13 mouse cellular contexts compared by ENCODE assay signal in genomic region chr15:100678581-100678980, GRCm38 (mm10). TPM values are rescaled to one million over a fixed set of nuclear protein-coding genes. Genes with fewer than 3 reads are reported as not detected.
DNase-seq lines count a peak whose midpoint lies in the region; ATAC-seq lines count a peak whose summit lies in the region.
"Had no signal": no experiment of that assay in that cellular context is flagged by ENCODE, and none has a peak within 500 bp of the region (broad histone marks: within the 10 kb centered on the region; RNA-seq: fewer than 3 reads in every experiment).

No protein-coding gene starts in this region.

- peaks cover 18% of the 10 kb centered on the region for H3K4me1 ChIP-seq in intestine, embryonic 15.5 days (replicated peaks)
- peaks cover 58% of the 10 kb centered on the region for H3K4me1 ChIP-seq in liver, embryonic 15.5 days (replicated peaks)
- H3K4me1 ChIP-seq in embryonic facial prominence, embryonic 10.5 days: peaks cover 28% of the 10 kb centered on the region
- H3K4me1 ChIP-seq: neural tube, embryonic 12.5 days had no signal

- peak overlapping the region; percentile 29 for H3K4me2 ChIP-seq in intestine, embryonic 15.5 days (replicated peaks)
- H3K4me2 ChIP-seq in liver, embryonic 15.5 days: no peak overlapping the region
- H3K4me2 ChIP-seq: midbrain, embryonic 13.5 days; neural tube, embryonic 12.5 days had no signal

- DNase-seq in kidney, adult 9 months: peak; percentile 91
- DNase-seq in adrenal gland, adult 18-20 months (ENCODE audit: low spot score in 2 of 2): no peak
- DNase-seq in embryonic facial prominence, embryonic 10.5 days (ENCODE audit: low spot score): no peak
- DNase-seq in urinary bladder, adult 2 months (ENCODE audit: low spot score): no peak
- DNase-seq: adrenal gland, adult 8-10 months; cerebellum, adult 11 months; spleen, adult 18-20 months had no signal

- H3K9ac ChIP-seq in intestine, embryonic 15.5 days: no peak overlapping the region
- H3K9ac ChIP-seq in liver, embryonic 15.5 days: no peak overlapping the region
- H3K9ac ChIP-seq: liver, embryonic 14.5 days; midbrain, embryonic 13.5 days; neural tube, embryonic 12.5 days had no signal

- no peaks in the 10 kb centered on the region for H3K27me3 ChIP-seq in intestine, embryonic 15.5 days (replicated peaks)
- H3K27me3 ChIP-seq in liver, embryonic 15.5 days: no peaks in the 10 kb centered on the region
- no peaks in the 10 kb centered on the region for H3K27me3 ChIP-seq in embryonic facial prominence, embryonic 10.5 days (replicated peaks; ENCODE audit: low read depth, poor library complexity, severe bottlenecking)
- H3K27me3 ChIP-seq: midbrain, embryonic 13.5 days; neural tube, embryonic 12.5 days had no signal

- no peak overlapping the region for H3K4me3 ChIP-seq in intestine, embryonic 15.5 days (replicated peaks)
- H3K4me3 ChIP-seq in liver, embryonic 15.5 days (replicated peaks): no peak overlapping the region
- H3K4me3 ChIP-seq in embryonic facial prominence, embryonic 10.5 days: no peak overlapping the region
- H3K4me3 ChIP-seq: midbrain, embryonic 13.5 days; neural tube, embryonic 12.5 days had no signal

- peak; percentile 24 for ATAC-seq in intestine, embryonic 15.5 days
- no peak for ATAC-seq in liver, embryonic 15.5 days (ENCODE audit: insufficient read depth)
- ATAC-seq in megakaryocyte progenitor cell, adult 5-6 weeks (replicated peaks; ENCODE audit: poor library complexity): peak; percentile 32
- ATAC-seq: midbrain, embryonic 13.5 days had no signal

- H3K9me3 ChIP-seq in intestine, embryonic 15.5 days: no peaks in the 10 kb centered on the region
- H3K9me3 ChIP-seq in liver, embryonic 15.5 days (replicated peaks): no peaks in the 10 kb centered on the region
- H3K9me3 ChIP-seq in embryonic facial prominence, embryonic 10.5 days: no peaks in the 10 kb centered on the region
- H3K9me3 ChIP-seq: midbrain, embryonic 13.5 days; neural tube, embryonic 12.5 days had no signal

- WGBS in intestine, embryonic 15.5 days: 55% methylated on average over 12 of the region's 12 CpGs
- WGBS in liver, embryonic 15.5 days (ENCODE audit: insufficient replicate concordance): 71% methylated on average over 12 of the region's 12 CpGs
- 68% methylated on average over 12 of the region's 12 CpGs for WGBS in embryonic facial prominence, embryonic 10.5 days

- no peaks in the 10 kb centered on the region for H3K36me3 ChIP-seq in intestine, embryonic 15.5 days
- no peaks in the 10 kb centered on the region for H3K36me3 ChIP-seq in liver, embryonic 15.5 days (replicated peaks)
- H3K36me3 ChIP-seq in embryonic facial prominence, embryonic 10.5 days (replicated peaks): no peaks in the 10 kb centered on the region
- H3K36me3 ChIP-seq: midbrain, embryonic 13.5 days; neural tube, embryonic 12.5 days had no signal

- peak overlapping the region; percentile 74; the same call in 1 of the 2 replicates for H3K27ac ChIP-seq in intestine, embryonic 15.5 days
- H3K27ac ChIP-seq in liver, embryonic 15.5 days (replicated peaks): peak overlapping the region; percentile 60; the same call in 1 of the 2 replicates
- no peak overlapping the region for H3K27ac ChIP-seq in embryonic facial prominence, embryonic 10.5 days (replicated peaks)
- H3K27ac ChIP-seq: liver, embryonic 14.5 days; midbrain, embryonic 13.5 days; neural tube, embryonic 12.5 days had no signal

RNA-seq across cellular contexts. Expression of gene Cela1, which starts 9.1 kb away (rescaled TPM):
- 104 and 271 TPM in 2 replicates for polyA plus RNA-seq in intestine, embryonic 15.5 days (2015; fragmentation: Nextera tagmentation; extraction: Ambion mirVana)
- 17.0 and 22.6 TPM in 2 replicates for polyA plus RNA-seq in liver, embryonic 15.5 days (2015; fragmentation: Nextera tagmentation; extraction: Ambion mirVana)
- total RNA-seq in megakaryocyte progenitor cell, adult 5-6 weeks (2015): 12.2 and 28.8 TPM in 2 replicates
- total RNA-seq in megakaryocyte progenitor cell, adult 5-6 weeks (2017): 5.2 and 10.8 TPM in 2 replicates
- 10 to 100 TPM; 46.7 to 87.1 TPM for total RNA-seq in adrenal gland, adult 18-20 months (2021)
- 1.7 and 2.2 TPM in 2 replicates for polyA plus RNA-seq in embryonic facial prominence, embryonic 10.5 days (2016; fragmentation: Nextera tagmentation; extraction: Ambion mirVana)
- polyA plus RNA-seq in urinary bladder, adult 2 months (2012; rRNA removed): 97.3 and 135 TPM in 2 replicates

RNA-seq across cellular contexts. Expression of gene Bin2, which starts 9.2 kb away (rescaled TPM):
- polyA plus RNA-seq in intestine, embryonic 15.5 days (2015; fragmentation: Nextera tagmentation; extraction: Ambion mirVana): 6.7 and 7.2 TPM in 2 replicates
- 18.2 and 22.2 TPM in 2 replicates for polyA plus RNA-seq in liver, embryonic 15.5 days (2015; fragmentation: Nextera tagmentation; extraction: Ambion mirVana)
- 129 and 133 TPM in 2 replicates for total RNA-seq in megakaryocyte progenitor cell, adult 5-6 weeks (2015)
- total RNA-seq in megakaryocyte progenitor cell, adult 5-6 weeks (2017): 98.9 and 105 TPM in 2 replicates
- 1 to 10 TPM; 1.8 to 4.3 TPM for total RNA-seq in adrenal gland, adult 18-20 months (2021)
- polyA plus RNA-seq in embryonic facial prominence, embryonic 10.5 days (2016; fragmentation: Nextera tagmentation; extraction: Ambion mirVana): 2.1 and 4.0 TPM in 2 replicates
- polyA plus RNA-seq in urinary bladder, adult 2 months (2012; rRNA removed): 6.5 and 6.6 TPM in 2 replicates

RNA-seq across cellular contexts. Expression of gene Smagp, which starts 41.8 kb away (rescaled TPM):
- 37.7 and 41.2 TPM in 2 replicates for polyA plus RNA-seq in intestine, embryonic 15.5 days (2015; fragmentation: Nextera tagmentation; extraction: Ambion mirVana)
- 9.3 and 10.8 TPM in 2 replicates for polyA plus RNA-seq in liver, embryonic 15.5 days (2015; fragmentation: Nextera tagmentation; extraction: Ambion mirVana)
- 0.64 and 1.1 TPM in 2 replicates for total RNA-seq in megakaryocyte progenitor cell, adult 5-6 weeks (2015)
- 0.71 TPM in 1 of 2 replicates, not detected in the other for total RNA-seq in megakaryocyte progenitor cell, adult 5-6 weeks (2017)
- 10 to 100 TPM; 41.3 to 51.6 TPM for total RNA-seq in adrenal gland, adult 18-20 months (2021)
- 4.9 and 7.3 TPM in 2 replicates for polyA plus RNA-seq in embryonic facial prominence, embryonic 10.5 days (2016; fragmentation: Nextera tagmentation; extraction: Ambion mirVana)
- polyA plus RNA-seq in urinary bladder, adult 2 months (2012; rRNA removed): 65.7 and 67.6 TPM in 2 replicates

RNA-seq across cellular contexts. Expression of gene Galnt6, which starts 50.6 kb away (rescaled TPM):
- polyA plus RNA-seq in intestine, embryonic 15.5 days (2015; fragmentation: Nextera tagmentation; extraction: Ambion mirVana): 4.2 and 4.3 TPM in 2 replicates
- 1.2 and 1.5 TPM in 2 replicates for polyA plus RNA-seq in liver, embryonic 15.5 days (2015; fragmentation: Nextera tagmentation; extraction: Ambion mirVana)
- total RNA-seq in megakaryocyte progenitor cell, adult 5-6 weeks (2015): 11.7 and 11.9 TPM in 2 replicates
- 28.0 and 29.8 TPM in 2 replicates for total RNA-seq in megakaryocyte progenitor cell, adult 5-6 weeks (2017)
- 1 to 10 TPM; 4.2 to 5.6 TPM for total RNA-seq in adrenal gland, adult 18-20 months (2021)
- 0.05 and 0.16 TPM in 2 replicates for polyA plus RNA-seq in embryonic facial prominence, embryonic 10.5 days (2016; fragmentation: Nextera tagmentation; extraction: Ambion mirVana)
- polyA plus RNA-seq in urinary bladder, adult 2 months (2012; rRNA removed): 14.7 and 20.5 TPM in 2 replicates
- polyA plus RNA-seq: midbrain, embryonic 13.5 days had no signal
